Mouse (Mus musculus) Patski (cell line): ENCODE data around the gene Cuedc1. TPM values are rescaled to one million over a fixed set of nuclear protein-coding genes. Genes with fewer than 3 reads are reported as not detected.
"Not testable (repeated sequence)": the region's sequence is repeated elsewhere in the genome, so short reads cannot be mapped to it uniquely, and the experiment has no call there.

ENCODE experiments used
- ATAC-seq: fragments of 100-300 bp; one replicate; pipeline ENCODE4 v1.8.0; 2021
- CTCF ChIA-PET: fragments of 350-600 bp; sonication (Branson Sonifier 250); formaldehyde crosslinking; loops from one replicate; lab custom pipeline; 2022; ENCODE audit warnings: inconsistent platforms; lab: Charles Lee
- POLR2A ChIA-PET: fragments of 350-600 bp; sonication (Branson Sonifier 250); formaldehyde crosslinking; loops from one replicate; lab custom pipeline; 2022; ENCODE audit warnings: antibody characterized with exemption, inconsistent platforms; lab: Charles Lee
- DNase-seq: peaks from one replicate; pipeline ENCODE4 v3.0.0-alpha.2; 2011; ENCODE audit warnings: low read depth, low spot score
- H3K27me3 ChIP-seq: fragments of 371-371 bp; one replicate; pipeline ENCODE4 v1.5.1; 2021
- CTCF ChIP-seq: fragments of 100-300 bp; IDR thresholded peaks from one replicate; pipeline ENCODE4 v1.5.1; 2021
- in situ Hi-C: fragments of 300-500 bp; cut with MboI; formaldehyde crosslinking; loops from 3 replicates; pipeline ENCODE4 v1.11.1; 2018; ENCODE audit warnings: low pct_unique_long_range_greater_than_20kb, mixed read lengths
- polyA plus RNA-seq: library from polyadenylated mRNA; unstranded; gene quantifications from one replicate; pipeline ENCODE4 v1.2.3, GENCODE M21; 2021

Cuedc1 gene
- polyA plus RNA-seq, 1 experiment from 2014 or later = 42.0 TPM

DNA sequence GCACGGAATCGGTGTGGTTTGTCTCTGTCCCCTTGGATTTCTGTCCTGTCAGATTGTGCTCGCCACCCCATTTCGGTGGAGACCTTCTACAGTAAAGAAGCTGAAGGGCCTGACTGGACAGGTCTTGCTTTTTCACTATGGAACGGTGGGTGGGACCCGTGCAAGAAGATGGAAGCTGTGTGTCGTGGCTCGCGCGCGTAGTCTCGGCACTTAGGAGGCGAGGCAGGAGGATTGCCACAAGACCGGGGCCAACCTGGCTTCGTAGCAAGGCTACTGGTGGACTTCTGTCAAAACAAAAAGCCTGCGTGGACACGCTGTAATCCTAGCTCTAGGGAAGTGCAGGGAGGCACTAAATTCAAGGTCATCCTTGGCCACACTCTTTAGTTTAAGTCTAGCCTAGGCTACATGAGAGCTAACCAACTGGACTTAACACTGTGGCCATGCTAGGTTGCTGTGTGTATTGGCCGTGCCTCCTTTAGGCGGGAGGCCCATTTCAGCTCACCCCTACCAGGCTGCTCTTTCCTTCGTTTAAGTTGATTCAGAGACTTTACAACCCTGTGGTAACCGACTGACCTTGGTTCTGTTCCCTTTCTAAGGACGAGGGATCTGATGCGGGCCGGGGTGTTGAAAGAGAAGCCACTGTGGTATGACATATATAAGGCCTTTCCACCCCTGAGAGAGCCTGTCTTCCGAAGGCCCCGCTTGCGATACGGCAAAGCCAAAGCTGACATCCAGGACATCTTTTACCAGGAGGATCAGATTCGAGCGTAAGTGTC lies 106.9 kb downstream of the Cuedc1 start:
- ChIA-PET POLR2A (interaction anchor here (1.0 to 1.2 kb wide), 3 partner anchors 33 to 617 kb away, joined by 3 to 4 read pairs (median 4); no protein-coding TSS in a partner anchor), CTCF (interaction anchor here (0.6 to 2.7 kb wide), 8 partner anchors 8 to 219 kb away, joined by 3 to 9 read pairs (median 6); no protein-coding TSS in a partner anchor)
- in situ Hi-C loops = no loop called here
- DNase-seq = no peak
- no peak for TF ChIP-seq CTCF
- ATAC-seq = peak; percentile 14
- H3K27me3 ChIP-seq = no peaks in the 10 kb centered on the region

DNA sequence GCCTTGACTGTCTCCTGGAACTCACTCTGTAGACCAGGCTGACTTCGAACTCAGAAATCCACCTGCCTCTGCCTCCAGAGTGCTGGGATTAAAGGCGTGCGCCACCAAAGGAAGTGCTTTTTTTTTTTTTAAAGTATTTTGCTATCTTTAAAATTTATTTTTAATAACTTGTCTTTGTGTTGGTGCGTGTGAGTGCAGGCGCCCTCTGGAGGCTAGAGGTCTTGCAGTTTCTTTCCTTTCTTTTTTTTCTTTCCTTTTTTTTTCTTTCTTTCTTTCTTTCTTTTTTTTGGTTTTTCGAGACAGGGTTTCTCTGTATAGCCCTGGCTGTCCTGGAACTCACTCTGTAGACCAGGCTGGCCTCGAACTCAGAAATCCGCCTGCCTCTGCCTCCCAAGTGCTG lies 108.7 kb downstream of the Cuedc1 start:
- DNase-seq, ATAC-seq, in situ Hi-C loops, H3K27me3 ChIP-seq, POLR2A ChIA-PET: not testable (repeated sequence)
- CTCF ChIA-PET = interaction anchor here (0.7 to 2.5 kb wide), 5 partner anchors 9 to 232 kb away, joined by 3 to 9 read pairs (median 4); no protein-coding TSS in a partner anchor

DNA sequence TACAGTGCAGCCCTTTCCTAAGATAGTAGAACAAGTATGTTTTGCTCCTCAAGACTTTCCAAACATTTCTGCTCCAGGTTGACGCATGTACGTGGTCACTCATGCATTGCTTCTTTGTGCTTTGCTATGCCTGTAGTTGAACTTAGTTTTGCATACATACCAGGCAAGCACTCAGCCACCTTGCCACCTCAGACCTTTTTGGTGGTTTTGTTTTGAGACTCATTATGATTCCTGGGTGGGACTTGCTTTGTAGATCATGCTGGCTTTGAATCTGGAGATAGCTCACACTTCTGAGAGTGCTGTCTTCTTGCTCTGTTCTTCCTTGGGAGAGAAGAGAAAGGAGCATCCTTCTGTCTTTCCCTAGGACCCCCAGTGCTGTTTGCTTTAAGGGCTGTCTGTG lies 109.8 kb downstream of the Cuedc1 start:
- ATAC-seq (no peak), DNase-seq (no peak)
- ChIA-PET CTCF (interaction anchor here (0.7 to 2.5 kb wide), 3 partner anchors 9 to 233 kb away, joined by 3 to 9 read pairs (median 3); no protein-coding TSS in a partner anchor), POLR2A (interaction anchor here (0.6 kb wide), 1 partner anchor 232 kb away, joined by 3 read pairs; no protein-coding TSS in a partner anchor)
- H3K27me3 ChIP-seq = no peaks in the 10 kb centered on the region
- in situ Hi-C loops = no loop called here
- TF ChIP-seq CTCF = no peak

DNA sequence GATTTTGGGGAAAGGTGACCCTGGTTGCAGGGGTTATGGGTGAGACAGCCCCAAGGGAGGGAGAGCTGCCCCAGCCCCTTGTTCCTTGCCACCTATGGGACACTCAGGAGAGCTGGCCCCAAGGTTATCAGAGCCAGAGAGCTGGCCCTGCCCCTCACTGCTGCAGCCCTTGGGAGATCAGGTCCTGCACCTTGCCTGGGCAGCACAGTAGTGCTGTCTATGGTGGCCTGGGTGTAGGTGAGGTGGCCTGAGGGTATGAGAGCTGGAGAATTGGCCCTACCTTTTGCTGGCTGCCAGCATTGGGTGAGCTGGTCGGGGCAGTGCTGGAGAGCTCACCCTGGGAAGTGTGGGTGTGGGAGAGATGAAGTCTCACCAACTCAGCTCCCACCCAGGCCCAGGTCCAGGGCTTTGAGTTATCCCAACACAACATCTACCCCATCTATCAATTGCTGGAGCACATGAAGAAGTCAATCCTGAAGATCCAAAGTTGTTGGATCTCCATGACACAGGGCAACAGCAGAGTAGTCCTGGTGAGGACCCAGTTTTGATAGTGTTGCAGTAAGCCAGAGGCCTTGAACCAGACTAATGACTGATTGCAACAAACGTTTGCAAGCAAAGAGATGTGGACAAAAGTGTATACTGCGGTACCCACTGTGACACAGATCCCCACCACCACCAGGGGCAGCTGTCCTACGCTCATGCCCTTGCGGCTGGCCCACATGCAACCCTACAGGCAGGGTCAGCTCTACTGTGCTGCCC lies 114.1 kb downstream of the Cuedc1 start:
- in situ Hi-C loops = loop anchor here (5.0 kb wide), 1 partner anchor 615 kb away; no protein-coding TSS in a partner anchor
- H3K27me3 ChIP-seq = no peaks in the 10 kb centered on the region
- ChIA-PET CTCF (interaction anchor here (2.0 kb wide), 1 partner anchor 8 kb away, joined by 5 read pairs; no protein-coding TSS in a partner anchor), POLR2A (no interaction called here)
- DNase-seq (no peak), ATAC-seq (no peak)
- no peak for TF ChIP-seq CTCF

DNA sequence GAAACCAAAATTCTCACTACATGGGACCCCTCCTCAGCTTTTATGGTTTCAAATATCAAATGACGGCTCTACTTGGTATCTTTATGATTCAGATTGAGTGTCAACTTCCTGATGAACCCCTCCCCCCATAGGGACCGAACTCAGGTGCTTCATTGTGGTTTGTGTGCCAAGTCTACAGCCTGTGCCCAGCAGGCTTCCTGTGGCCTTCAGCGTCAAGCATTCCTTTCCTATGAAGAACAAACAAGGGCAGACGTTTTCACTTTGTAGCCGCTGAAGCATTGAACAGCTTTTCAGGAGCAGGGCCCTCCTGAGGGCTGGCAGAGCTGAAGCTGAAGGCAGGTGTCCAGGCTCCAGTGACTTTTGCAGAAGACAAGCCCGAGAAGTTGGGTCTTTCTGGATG lies 115.9 kb downstream of the Cuedc1 start:
- DNase-seq (no peak), ATAC-seq (peak; percentile 64)
- POLR2A ChIA-PET = interaction anchor here (1.6 kb wide), 1 partner anchor 610 kb away, joined by 5 read pairs; no protein-coding TSS in a partner anchor
- H3K27me3 ChIP-seq = no peaks in the 10 kb centered on the region
- CTCF ChIA-PET = interaction anchor here (0.8 to 2.0 kb wide), 3 partner anchors 10 to 239 kb away, joined by 3 to 5 read pairs (median 5); no protein-coding TSS in a partner anchor
- in situ Hi-C loops = loop anchor here (5.0 kb wide), 1 partner anchor 614 kb away; no protein-coding TSS in a partner anchor
- TF ChIP-seq CTCF = no peak

DNA sequence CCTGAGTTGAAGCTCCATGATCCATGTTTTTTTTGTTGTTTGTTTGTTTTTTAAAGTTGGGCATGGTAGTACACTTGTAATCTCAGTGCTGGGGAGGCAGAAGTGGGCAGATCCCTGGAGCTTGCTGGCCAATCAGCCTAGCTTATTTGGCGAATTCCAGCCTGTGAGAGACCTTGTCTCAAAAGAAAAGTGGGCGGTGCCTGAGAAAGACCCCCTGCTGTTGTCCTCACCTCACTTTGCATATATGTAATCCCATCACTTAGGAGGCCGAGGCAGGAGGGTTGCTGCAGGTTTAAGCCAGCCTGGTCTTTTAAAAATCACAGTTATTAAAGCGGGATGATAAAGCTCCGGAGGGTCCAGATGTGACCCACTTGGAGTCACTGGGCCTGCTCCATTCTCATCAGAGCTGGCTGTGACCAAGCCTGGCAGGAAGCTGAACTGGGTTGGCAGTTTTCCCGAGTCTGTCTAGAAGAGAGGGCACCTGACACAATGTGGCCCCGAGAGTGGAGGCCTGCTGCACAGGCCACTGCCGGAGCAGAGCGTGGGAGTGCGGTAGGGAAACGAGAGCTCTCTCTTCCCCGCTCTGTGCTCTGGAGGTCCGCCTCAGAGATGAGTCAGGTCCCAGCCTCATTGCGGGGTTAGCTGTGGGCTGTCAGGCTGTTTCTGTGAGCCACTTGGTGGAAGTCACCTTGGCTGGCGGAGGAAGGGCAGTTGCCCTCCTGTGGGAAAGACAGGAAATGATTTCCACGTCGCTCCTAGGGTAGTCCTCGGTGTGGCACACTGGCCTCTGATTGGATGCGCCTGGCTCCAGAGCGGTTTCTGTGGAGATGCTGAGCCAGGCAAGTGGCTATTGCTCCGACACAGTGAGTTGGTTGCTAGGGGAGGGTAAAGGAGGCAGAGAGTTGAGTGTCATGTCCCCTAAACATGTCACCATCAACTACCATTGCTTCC lies 117.3 kb downstream of the Cuedc1 start:
- ATAC-seq = peak; percentile 32
- H3K27me3 ChIP-seq = no peaks in the 10 kb centered on the region
- ChIA-PET POLR2A (interaction anchor here (1.6 kb wide), 1 partner anchor 608 kb away, joined by 5 read pairs; no protein-coding TSS in a partner anchor), CTCF (interaction anchor here (1.2 to 2.0 kb wide), 13 partner anchors 8 to 608 kb away, joined by 3 to 16 read pairs (median 4); no protein-coding TSS in a partner anchor)
- no peak for DNase-seq
- no peak for TF ChIP-seq CTCF
- in situ Hi-C loops = loop anchor here (5.0 kb wide), 1 partner anchor 612 kb away; no protein-coding TSS in a partner anchor

DNA sequence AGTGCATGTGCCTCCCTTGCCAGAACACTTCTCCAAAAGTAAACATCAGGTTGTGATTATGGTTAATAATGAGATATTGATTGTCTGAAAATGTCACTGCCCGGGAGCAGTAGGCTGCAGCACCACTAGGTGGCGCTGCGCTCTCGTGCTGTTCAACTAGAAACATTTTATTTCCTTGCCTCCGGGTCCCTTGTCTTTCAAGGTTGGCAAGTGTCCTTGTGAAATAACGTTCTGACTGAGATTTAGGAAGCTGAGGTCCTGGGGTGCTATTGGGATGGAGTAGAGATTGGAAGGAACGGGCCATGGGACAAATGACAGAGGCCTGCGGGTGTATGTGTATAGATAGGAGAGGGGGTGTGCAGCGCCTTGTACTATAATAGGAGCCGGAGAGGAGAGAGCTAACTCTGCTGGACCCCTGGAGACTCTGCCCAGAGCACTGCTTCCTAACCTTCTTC lies 118.4 kb downstream of the Cuedc1 start:
- DNase-seq (no peak), ATAC-seq (no peak)
- in situ Hi-C loops = no loop called here
- ChIA-PET CTCF (interaction anchor here (0.7 to 2.0 kb wide), 17 partner anchors 9 to 614 kb away, joined by 3 to 16 read pairs (median 3); no protein-coding TSS in a partner anchor), POLR2A (interaction anchor here (0.6 kb wide), 1 partner anchor 608 kb away, joined by 3 read pairs; no protein-coding TSS in a partner anchor)
- TF ChIP-seq CTCF = peak; percentile 98
- H3K27me3 ChIP-seq = no peaks in the 10 kb centered on the region

DNA sequence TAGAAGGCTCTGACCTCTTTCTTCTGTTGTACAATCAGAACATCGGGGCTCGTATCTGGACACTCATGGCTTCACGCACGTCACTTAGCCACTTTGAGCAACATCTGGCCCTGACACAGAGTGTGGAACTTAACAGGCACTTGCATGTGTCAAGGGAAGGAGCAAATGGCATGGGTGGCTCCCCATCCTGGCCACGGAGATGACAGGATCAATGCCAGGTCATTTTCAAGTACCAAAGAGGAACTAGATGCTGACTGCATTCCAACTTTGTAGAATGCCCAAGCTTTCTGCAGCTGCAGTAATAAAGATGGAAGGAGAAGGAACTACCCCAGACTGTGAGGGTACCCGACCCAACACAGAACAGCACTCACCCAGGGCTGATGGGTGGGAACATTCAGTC lies 120.3 kb downstream of the Cuedc1 start:
- POLR2A ChIA-PET = interaction anchor here (0.6 to 1.6 kb wide), 2 partner anchors 10 to 276 kb away, joined by 3 read pairs; no protein-coding TSS in a partner anchor
- no peaks in the 10 kb centered on the region for H3K27me3 ChIP-seq
- ATAC-seq = no peak
- in situ Hi-C loops = no loop called here
- TF ChIP-seq CTCF = no peak
- CTCF ChIA-PET = interaction anchor here (1.0 to 1.1 kb wide), 2 partner anchors 14 to 605 kb away, joined by 3 read pairs; partner anchors contain the start of gene Mrps23
- no peak for DNase-seq

DNA sequence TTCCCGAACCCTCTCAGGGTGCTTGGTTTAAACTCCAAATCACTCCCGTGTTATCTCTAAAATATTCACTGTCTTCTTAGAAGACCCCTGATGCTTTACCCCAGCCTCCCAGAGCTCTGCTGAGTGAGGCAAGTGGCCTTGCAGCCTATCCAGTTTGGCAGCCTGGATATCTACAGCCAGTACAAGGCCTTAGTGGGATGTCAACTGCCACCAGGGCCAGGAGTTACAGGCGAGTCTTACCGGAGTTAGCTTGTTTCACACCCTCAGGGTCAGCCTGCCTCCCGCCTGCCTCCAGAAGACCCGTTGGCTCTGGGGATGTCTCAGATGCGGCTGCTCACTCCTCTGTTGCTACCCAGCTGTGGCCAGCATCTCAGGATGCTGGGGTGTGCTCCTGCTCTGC lies 120.7 kb downstream of the Cuedc1 start:
- no peak for ATAC-seq
- no peak for TF ChIP-seq CTCF

More for the DNA sequence above, 120.7 kb downstream of the Cuedc1 start:
- no peaks in the 10 kb centered on the region for H3K27me3 ChIP-seq
- in situ Hi-C loops = no loop called here
- POLR2A ChIA-PET = interaction anchor here (0.6 to 1.6 kb wide), 3 partner anchors 10 to 604 kb away, joined by 3 read pairs; no protein-coding TSS in a partner anchor
- CTCF ChIA-PET = interaction anchor here (1.0 to 1.1 kb wide), 2 partner anchors 14 to 604 kb away, joined by 3 read pairs; partner anchors contain the start of gene Mrps23
- DNase-seq = no peak
